Mouse (Mus musculus): ENCODE data around the gene Sugct.

DNA sequence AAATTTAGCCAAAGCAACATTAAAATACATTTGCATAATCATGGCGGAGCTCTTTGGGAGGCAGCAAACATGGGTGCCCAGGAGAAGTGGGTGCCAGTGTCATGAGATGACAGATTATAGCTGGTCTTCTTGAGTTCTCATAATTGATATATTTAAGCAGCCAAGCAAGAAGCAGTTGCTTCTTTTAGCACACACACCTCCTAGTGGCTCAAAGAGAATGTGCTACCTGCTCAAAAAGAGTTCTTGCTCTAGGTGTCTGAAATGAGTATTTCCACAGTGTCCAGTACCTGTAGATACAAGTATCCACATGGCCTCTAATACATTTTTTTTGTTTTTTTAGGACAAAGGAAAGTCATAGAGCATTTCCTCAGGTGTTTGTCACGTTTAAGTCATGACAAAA lies 655.6 kb downstream of the Sugct start:
- TF ChIP-seq CTCF (IDR thresholded peaks at IDR 0.05; ENCODE audit: control insufficient read depth, insufficient read depth, low read length) (no peak), POLR2A (IDR thresholded peaks at IDR 0.05; ENCODE audit: borderline replicate concordance, control insufficient read depth, low read depth, low read length) (no peak)
